ENCODE assay signal across 8 mouse cellular contexts in genomic region chr2:76370656-76370922, GRCm38 (mm10). TPM values are rescaled to one million over a fixed set of nuclear protein-coding genes. Genes with fewer than 3 reads are reported as not detected.
DNase-seq lines count a peak whose midpoint lies in the region; ATAC-seq and TF ChIP-seq lines count a peak whose summit lies in the region.

No protein-coding gene starts in this region.

- no peaks in the 10 kb centered on the region for H3K27me3 ChIP-seq in heart, embryonic 15.5 days
- H3K27me3 ChIP-seq in MEL (ENCODE audit: control insufficient read depth in 1 of 2, insufficient read depth in 2 of 2, low read length in 2 of 2): no peaks in the 10 kb centered on the region
- no peaks in the 10 kb centered on the region for H3K27me3 ChIP-seq in hindbrain, embryonic 10.5 days (ENCODE audit: insufficient read depth, poor library complexity, severe bottlenecking)
- no peaks in the 10 kb centered on the region for H3K27me3 ChIP-seq in megakaryocyte, embryonic 14.5 days (replicated peaks)

- H3K4me3 ChIP-seq in heart, embryonic 15.5 days: peak overlapping the region; percentile 79
- H3K4me3 ChIP-seq in MEL (ENCODE audit: control insufficient read depth in 1 of 2, insufficient read depth in 1 of 2, low read depth in 2 of 2, low read length in 2 of 2): peak overlapping the region; percentile 71 to 94
- H3K4me3 ChIP-seq in hindbrain, embryonic 10.5 days: peak overlapping the region; percentile 78
- H3K4me3 ChIP-seq in megakaryocyte, embryonic 14.5 days (replicated peaks): peak overlapping the region; percentile 98

- peaks cover 12% of the 10 kb centered on the region for H3K79me2 ChIP-seq in MEL (ENCODE audit: control insufficient read depth, insufficient read depth, low read length, poor library complexity)

- TF ChIP-seq EP300 in MEL (IDR thresholded peaks at IDR 0.05; ENCODE audit: low read depth in 1 of 2, low read length in 2 of 2): no peak

- no peak for TF ChIP-seq CTCF in MEL (IDR thresholded peaks at IDR 0.05 in 2 of 3, conservative IDR thresholded peaks at IDR 0.05 in 1 of 3; ENCODE audit: control insufficient read depth in 1 of 3, insufficient read depth in 1 of 3, low read depth in 2 of 3, low read length in 3 of 3, poor library complexity in 1 of 3, severe bottlenecking in 1 of 3)

- TF ChIP-seq POLR2A in MEL (IDR thresholded peaks at IDR 0.05; ENCODE audit: control insufficient read depth in 1 of 2, insufficient read depth in 1 of 2, low read depth in 1 of 2, low read length in 2 of 2, poor library complexity in 1 of 2): no peak

- H3K27ac ChIP-seq in heart, embryonic 15.5 days: peak overlapping the region; percentile 73
- H3K27ac ChIP-seq in MEL (ENCODE audit: control insufficient read depth, low read depth, low read length): peak overlapping the region; percentile 89
- peak overlapping the region; percentile 92 for H3K27ac ChIP-seq in hindbrain, embryonic 10.5 days

- H3K36me3 ChIP-seq in heart, embryonic 15.5 days: peaks cover 19% of the 10 kb centered on the region
- H3K36me3 ChIP-seq in MEL (ENCODE audit: control insufficient read depth in 1 of 2, insufficient read depth in 2 of 2, low read length in 2 of 2): peaks cover 4 to 22% of the 10 kb centered on the region in 2 experiments
- H3K36me3 ChIP-seq in hindbrain, embryonic 10.5 days: peaks cover 40% of the 10 kb centered on the region
- H3K36me3 ChIP-seq in megakaryocyte, embryonic 14.5 days (replicated peaks; ENCODE audit: low read length): peaks cover 24% of the 10 kb centered on the region

- ATAC-seq in heart, embryonic 15.5 days (replicated peaks; ENCODE audit: insufficient number of reproducible peaks, insufficient read depth, low FRiP score, low read depth): no peak

- H3K4me2 ChIP-seq in heart, embryonic 15.5 days: peak overlapping the region; percentile 89

- H3K4me1 ChIP-seq in heart, embryonic 15.5 days (replicated peaks): peaks cover 20% of the 10 kb centered on the region
- H3K4me1 ChIP-seq in MEL (ENCODE audit: control insufficient read depth in 1 of 2, insufficient read depth in 2 of 2, low read length in 2 of 2): peaks cover 3 to 17% of the 10 kb centered on the region in 2 experiments
- peaks cover 14% of the 10 kb centered on the region for H3K4me1 ChIP-seq in hindbrain, embryonic 10.5 days (replicated peaks)
- peaks cover 16% of the 10 kb centered on the region for H3K4me1 ChIP-seq in megakaryocyte, embryonic 14.5 days

- TF ChIP-seq RAD21 in MEL (IDR thresholded peaks at IDR 0.05; ENCODE audit: low read depth, low read length): no peak

- no peaks in the 10 kb centered on the region for H3K9me3 ChIP-seq in heart, embryonic 15.5 days (replicated peaks)
- H3K9me3 ChIP-seq in MEL (replicated peaks; ENCODE audit: insufficient read depth, low read length): no peaks in the 10 kb centered on the region
- no peaks in the 10 kb centered on the region for H3K9me3 ChIP-seq in hindbrain, embryonic 10.5 days
- no peaks in the 10 kb centered on the region for H3K9me3 ChIP-seq in megakaryocyte, embryonic 14.5 days

- peak overlapping the region; percentile 82 for H3K9ac ChIP-seq in heart, embryonic 15.5 days
- H3K9ac ChIP-seq in MEL (ENCODE audit: control insufficient read depth, low read depth, low read length, poor library complexity, severe bottlenecking): peak overlapping the region; percentile 98

- 3% methylated on average over 7 of the region's 7 CpGs for WGBS in heart, embryonic 15.5 days
- WGBS in hindbrain, embryonic 10.5 days: 4% methylated on average over 7 of the region's 7 CpGs

- DNase-seq in heart, adult 11 months: no peak
- DNase-seq in MEL (ENCODE audit: low read depth, low spot score): no peak
- DNase-seq in hindbrain, embryonic 10.5 days (ENCODE audit: low spot score): no peak
- no peak for DNase-seq in natural killer cell, adult 2 months (ENCODE audit: low spot score in 2 of 2)
- no peak for DNase-seq in cerebellum, adult 9-10 months
- DNase-seq in cerebellum, postnatal 25 days: no peak

TF ChIP-seq in MEL, 35 proteins besides CTCF, POLR2A, EP300 and RAD21:
- TF ChIP-seq BHLHE40 (IDR thresholded peaks at IDR 0.05; ENCODE audit: borderline replicate concordance, low read depth, low read length) (no peak), CHD1 (IDR thresholded peaks at IDR 0.05; ENCODE audit: low read depth, low read length) (no peak), MAZ (IDR thresholded peaks at IDR 0.05; ENCODE audit: low read depth, low read length) (no peak), USF1 (IDR thresholded peaks at IDR 0.05; ENCODE audit: low read depth, low read length) (no peak), ZKSCAN1 (IDR thresholded peaks at IDR 0.05; ENCODE audit: low read depth, low read length) (no peak), JUND (IDR thresholded peaks at IDR 0.05; ENCODE audit: low read depth, low read length) (no peak), ETS1 (IDR thresholded peaks at IDR 0.05; ENCODE audit: low read depth, low read length) (no peak), MAX (IDR thresholded peaks at IDR 0.05; ENCODE audit: low read length) (no peak)

RNA-seq across cellular contexts. Expression of gene Rbm45, which starts 0.8 kb away (rescaled TPM):
- 11.6 and 14.6 TPM in 2 replicates for polyA plus RNA-seq in heart, embryonic 15.5 days (2015; fragmentation: Nextera tagmentation; extraction: Ambion mirVana)
- total RNA-seq in MEL (2012; rRNA removed): 39.3 and 39.4 TPM in 2 replicates
- 10 to 100 TPM in 1 of 2 experiments, not detected in 1; 38.8 TPM for polyA plus RNA-seq in MEL (2012; ENCODE audit: insufficient read depth in 1 of 2, insufficient read length in 2 of 2, low read depth in 1 of 2, low replicate concordance in 2 of 2, missing spikeins in 1 of 2)
- 17.8 and 18.3 TPM in 2 replicates for polyA plus RNA-seq in hindbrain, embryonic 10.5 days (2016; fragmentation: Nextera tagmentation; extraction: Ambion mirVana)
- polyA plus RNA-seq in megakaryocyte, embryonic 14.5 days (2012; ENCODE audit: insufficient read depth, low replicate concordance): 1.2 and 5.3 TPM in 2 replicates

RNA-seq across cellular contexts. Expression of gene Cyct, which starts 10.3 kb away (rescaled TPM):
- polyA plus RNA-seq in heart, embryonic 15.5 days (2015; fragmentation: Nextera tagmentation; extraction: Ambion mirVana): 0.23 and 0.34 TPM in 2 replicates
- total RNA-seq in MEL (2012; rRNA removed): not detected in 2 replicates
- polyA plus RNA-seq in MEL (2012; ENCODE audit: insufficient read depth in 1 of 2, insufficient read length in 2 of 2, low read depth in 1 of 2, low replicate concordance in 2 of 2, missing spikeins in 1 of 2): under 1 TPM in 1 of 2 experiments, not detected in 1; 0.33 TPM
- polyA plus RNA-seq in hindbrain, embryonic 10.5 days (2016; fragmentation: Nextera tagmentation; extraction: Ambion mirVana): not detected in 2 replicates
- polyA plus RNA-seq in megakaryocyte, embryonic 14.5 days (2012; ENCODE audit: insufficient read depth, low replicate concordance): not detected in 2 replicates

RNA-seq across cellular contexts. Expression of gene Pde11a, which starts 32.0 kb away (rescaled TPM):
- polyA plus RNA-seq in heart, embryonic 15.5 days (2015; fragmentation: Nextera tagmentation; extraction: Ambion mirVana): 0.18 and 0.24 TPM in 2 replicates
- not detected in 2 replicates for total RNA-seq in MEL (2012; rRNA removed)
- polyA plus RNA-seq in MEL (2012; ENCODE audit: insufficient read depth in 1 of 2, insufficient read length in 2 of 2, low read depth in 1 of 2, low replicate concordance in 2 of 2, missing spikeins in 1 of 2): not detected
- 0.29 and 0.81 TPM in 2 replicates for polyA plus RNA-seq in hindbrain, embryonic 10.5 days (2016; fragmentation: Nextera tagmentation; extraction: Ambion mirVana)
- not detected in 2 replicates for polyA plus RNA-seq in megakaryocyte, embryonic 14.5 days (2012; ENCODE audit: insufficient read depth, low replicate concordance)

RNA-seq across cellular contexts. Expression of gene Osbpl6, which starts 35.7 kb away (rescaled TPM):
- polyA plus RNA-seq in heart, embryonic 15.5 days (2015; fragmentation: Nextera tagmentation; extraction: Ambion mirVana): 3.9 and 7.5 TPM in 2 replicates
- not detected in 2 replicates for total RNA-seq in MEL (2012; rRNA removed)
- under 1 TPM in 1 of 2 experiments, not detected in 1; 0.04 TPM for polyA plus RNA-seq in MEL (2012; ENCODE audit: insufficient read depth in 1 of 2, insufficient read length in 2 of 2, low read depth in 1 of 2, low replicate concordance in 2 of 2, missing spikeins in 1 of 2)
- polyA plus RNA-seq in hindbrain, embryonic 10.5 days (2016; fragmentation: Nextera tagmentation; extraction: Ambion mirVana): 13.8 and 15.4 TPM in 2 replicates
- not detected in 2 replicates for polyA plus RNA-seq in megakaryocyte, embryonic 14.5 days (2012; ENCODE audit: insufficient read depth, low replicate concordance)
